9 mouse cellular contexts compared by ENCODE assay signal in the genomic region with DNA sequence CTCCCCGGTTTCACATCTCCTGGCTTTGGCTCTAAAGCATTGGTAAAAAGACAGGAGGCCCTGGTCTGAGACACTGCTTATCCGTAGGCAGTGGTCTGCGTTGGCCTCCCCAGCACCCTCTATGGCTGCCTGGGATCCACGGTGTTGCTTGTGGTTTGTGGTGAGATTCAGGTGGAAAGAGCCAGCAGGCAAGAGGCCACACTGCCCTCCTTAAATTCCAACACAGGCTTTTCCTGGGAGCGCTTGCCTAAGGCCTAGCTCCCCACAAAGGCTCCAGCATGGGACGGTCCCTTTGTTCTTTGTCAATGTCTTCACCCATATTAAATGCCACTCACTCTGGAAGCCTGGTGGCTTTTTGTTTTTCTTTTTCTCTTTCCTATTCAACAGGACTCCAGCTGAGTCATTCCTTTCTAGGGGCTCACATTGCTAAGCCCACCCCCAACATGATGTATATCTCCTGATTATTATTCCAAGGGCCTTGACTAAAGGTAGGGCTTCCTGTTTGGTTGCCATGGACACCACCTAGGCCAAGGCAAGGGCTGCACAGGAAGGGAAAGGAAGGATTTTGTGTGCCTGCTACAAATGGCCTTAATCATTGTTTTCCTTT.
DNase-seq lines count a peak whose midpoint lies in the region; ATAC-seq and TF ChIP-seq lines count a peak whose summit lies in the region.
"Had no signal": no experiment of that assay in that cellular context is flagged by ENCODE, and none has a peak within 500 bp of the region (broad histone marks: within the 10 kb centered on the region; RNA-seq: fewer than 3 reads in every experiment).

No protein-coding gene starts in this region.

- no peak overlapping the region for H3K9ac ChIP-seq in forebrain, embryonic 13.5 days

- no peak overlapping the region for H3K4me3 ChIP-seq in forebrain, embryonic 13.5 days
- peak overlapping the region; percentile 18; the same call in 1 of the 2 replicates for H3K4me3 ChIP-seq in midbrain, embryonic 10.5 days
- no peak overlapping the region for H3K4me3 ChIP-seq in kidney, adult 2 months (ENCODE audit: insufficient read depth, low read depth, low read length)

- peak overlapping the region; percentile 21; the same call in 1 of the 2 replicates for H3K4me2 ChIP-seq in forebrain, embryonic 13.5 days

- H3K4me1 ChIP-seq in forebrain, embryonic 13.5 days, result peaks cover 59% of the 10 kb centered on the region
- H3K4me1 ChIP-seq in midbrain, embryonic 10.5 days, result peaks cover 66% of the 10 kb centered on the region
- 0 out of 2 replicates have a peak, but pooled peaks cover 2% of the 10 kb centered on the region for H3K4me1 ChIP-seq in kidney, adult 2 months (ENCODE audit: control insufficient read depth, insufficient read depth, low read length)

- 10% methylated on average over 6 of the region's 6 CpGs for WGBS in forebrain, embryonic 13.5 days
- WGBS in midbrain, embryonic 10.5 days, result 35% methylated on average over 6 of the region's 6 CpGs
- WGBS in kidney, adult 2 months, result 71% methylated on average over 6 of the region's 6 CpGs

- no peak for TF ChIP-seq POLR2A in kidney, adult 2 months (IDR thresholded peaks at IDR 0.05; ENCODE audit: low read depth, low read length)

- DNase-seq in adrenal gland, postnatal 14 days, result peak; percentile 49
- no peak for DNase-seq in adrenal gland, adult 18-20 months (ENCODE audit: low spot score in 2 of 2)
- peak; percentile 71 for DNase-seq in ES-CJ7 (ENCODE audit: low read depth, low spot score)
- peak; percentile 62 for DNase-seq in midbrain, embryonic 10.5 days (ENCODE audit: low spot score)
- no peak for DNase-seq in ovary, postnatal 10 days (ENCODE audit: low spot score)
- no peak for DNase-seq in thymus, postnatal 36 days
- no peak for DNase-seq in kidney, adult 2 months
- DNase-seq: B cell, adult 2 months had no signal

- H3K27me3 ChIP-seq in forebrain, embryonic 13.5 days, result no peaks in the 10 kb centered on the region; the same call in 1 of the 2 replicates
- 0 out of 2 replicates have a peak, but pooled peaks cover 4% of the 10 kb centered on the region for H3K27me3 ChIP-seq in midbrain, embryonic 10.5 days (ENCODE audit: low read depth, poor library complexity, severe bottlenecking)
- H3K27me3 ChIP-seq in kidney, adult 2 months (replicated peaks; ENCODE audit: control insufficient read depth, insufficient read depth, low read length), result no peaks in the 10 kb centered on the region

- no peak for TF ChIP-seq CTCF in kidney, adult 2 months (conservative IDR thresholded peaks at IDR 0.05; ENCODE audit: insufficient read depth, insufficient read length, low read depth, low read length)

- no peaks in the 10 kb centered on the region for H3K9me3 ChIP-seq in forebrain, embryonic 13.5 days (replicated peaks)
- no peaks in the 10 kb centered on the region for H3K9me3 ChIP-seq in midbrain, embryonic 10.5 days (replicated peaks)

- ATAC-seq in forebrain, embryonic 13.5 days, result peak; percentile 70

- H3K27ac ChIP-seq in forebrain, embryonic 13.5 days, result peak overlapping the region; percentile 94
- H3K27ac ChIP-seq in midbrain, embryonic 10.5 days (replicated peaks), result peak overlapping the region; percentile 88
- no peak overlapping the region for H3K27ac ChIP-seq in kidney, adult 2 months (ENCODE audit: insufficient read depth, low read depth, low read length)

- H3K36me3 ChIP-seq in forebrain, embryonic 13.5 days (ENCODE audit: poor library complexity, severe bottlenecking), result no peaks in the 10 kb centered on the region
- no peaks in the 10 kb centered on the region for H3K36me3 ChIP-seq in midbrain, embryonic 10.5 days
- H3K36me3 ChIP-seq in kidney, adult 2 months (ENCODE audit: control insufficient read depth, insufficient read depth, low read length), result no peaks in the 10 kb centered on the region

Comparison
In these comparisons a context has a peak if more than half of its experiments do, and no peak if none do; other contexts are left out.
1. DNase-seq: peak in adrenal gland, postnatal 14 days (single experiment), ES-CJ7 (single experiment) and midbrain, embryonic 10.5 days (single experiment); none in adrenal gland, adult 18-20 months (0 of 2), ovary, postnatal 10 days (single experiment), thymus, postnatal 36 days (0 of 2) and kidney, adult 2 months (single experiment).